ENCODE assay signal across 34 mouse cellular contexts in the genomic region with DNA sequence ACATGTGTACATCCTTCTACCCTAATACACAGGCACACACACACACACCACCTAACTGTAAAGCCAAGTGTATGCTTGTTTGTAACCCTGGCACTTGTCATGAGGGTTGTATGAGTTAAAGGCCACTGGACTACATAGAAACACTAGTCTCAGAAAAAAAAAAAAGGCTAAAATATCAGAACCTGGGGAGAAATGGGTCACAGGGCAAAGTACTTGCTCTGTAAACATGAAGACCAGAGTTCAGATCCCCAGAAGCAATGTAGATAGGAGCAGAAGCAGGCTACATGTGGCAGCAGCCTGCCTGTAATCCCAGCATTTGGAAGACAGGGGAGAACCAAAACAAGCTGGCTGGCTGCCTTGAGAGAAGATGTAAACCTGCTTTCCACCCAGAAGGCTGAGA.
"Had no signal": no experiment of that assay in that cellular context is flagged by ENCODE, and none has a peak within 500 bp of the region (broad histone marks: within the 10 kb centered on the region; RNA-seq: fewer than 3 reads in every experiment).

No protein-coding gene starts in this region.

- H3K9me3 ChIP-seq: heart, embryonic 10.5 days; heart, embryonic 12.5 days; heart, embryonic 13.5 days; heart, embryonic 15.5 days; hindbrain, embryonic 10.5 days; hindbrain, embryonic 12.5 days; hindbrain, embryonic 13.5 days; hindbrain, embryonic 15.5 days; kidney, embryonic 15.5 days had no signal

- H3K4me3 ChIP-seq: heart, adult 2 months; heart, embryonic 10.5 days; heart, embryonic 12.5 days; heart, embryonic 13.5 days; heart, embryonic 15.5 days; hindbrain, embryonic 10.5 days; hindbrain, embryonic 12.5 days; hindbrain, embryonic 13.5 days; hindbrain, embryonic 15.5 days; kidney, embryonic 15.5 days; layer of hippocampus, adult 2 months had no signal

- H3K4me1 ChIP-seq: heart, embryonic 10.5 days; heart, embryonic 12.5 days; heart, embryonic 13.5 days; heart, embryonic 15.5 days; hindbrain, embryonic 12.5 days; hindbrain, embryonic 13.5 days; hindbrain, embryonic 15.5 days; kidney, embryonic 15.5 days had no signal

- DNase-seq: heart, adult 2 months; heart, postnatal 10 days; heart, postnatal 14 days; heart, postnatal 36 days; heart, postnatal 4 days; kidney, adult 11 months; kidney, adult 18-20 months; kidney, adult 2 months; kidney, adult 8-10 months; kidney, adult 9 months; kidney, postnatal 10 days; kidney, postnatal 14 days; kidney, postnatal 25 days; kidney, postnatal 36 days; kidney, postnatal 4 days; layer of hippocampus, adult 9-11 months; layer of hippocampus, postnatal 36 days had no signal

- H3K4me2 ChIP-seq: heart, embryonic 11.5 days; heart, embryonic 12.5 days; heart, embryonic 13.5 days; heart, embryonic 15.5 days; hindbrain, embryonic 12.5 days; hindbrain, embryonic 13.5 days; hindbrain, embryonic 14.5 days; hindbrain, embryonic 15.5 days; kidney, embryonic 15.5 days had no signal

- H3K27me3 ChIP-seq: hindbrain, embryonic 15.5 days; kidney, embryonic 15.5 days had no signal

- ATAC-seq: hindbrain, embryonic 16.5 days; hindbrain, postnatal 0 days; inflammation-experienced regulatory T-cells, adult 6 months; intestine, embryonic 16.5 days had no signal

- H3K9ac ChIP-seq: heart, embryonic 12.5 days; heart, embryonic 13.5 days; heart, embryonic 15.5 days; hindbrain, embryonic 12.5 days; hindbrain, embryonic 13.5 days; hindbrain, embryonic 14.5 days; hindbrain, embryonic 15.5 days; kidney, embryonic 15.5 days had no signal

- H3K36me3 ChIP-seq: heart, embryonic 12.5 days; heart, embryonic 13.5 days; heart, embryonic 15.5 days; hindbrain, embryonic 10.5 days; hindbrain, embryonic 12.5 days; hindbrain, embryonic 13.5 days; hindbrain, embryonic 15.5 days had no signal

- H3K27ac ChIP-seq: heart, adult 2 months; heart, embryonic 10.5 days; heart, embryonic 13.5 days; heart, embryonic 15.5 days; hindbrain, embryonic 10.5 days; hindbrain, embryonic 12.5 days; hindbrain, embryonic 13.5 days; hindbrain, embryonic 14.5 days; hindbrain, embryonic 15.5 days; hindbrain, postnatal 0 days; kidney, embryonic 15.5 days; kidney, postnatal 0 days; layer of hippocampus, adult 2 months had no signal
